Mouse (Mus musculus) gastrocnemius, postnatal 10 days (tissue): Measurements from ENCODE around the gene Camk1g. TPM values are rescaled to one million over a fixed set of nuclear protein-coding genes. Genes with fewer than 3 reads are reported as not detected.

ENCODE experiments used
- DNase-seq: peaks from one replicate; pipeline ENCODE4 v3.0.0; 2021; ENCODE audit warnings: mixed read lengths
- total RNA-seq, 2 experiments: library from RNA; stranded (reverse); gene quantifications; 2 replicates each; pipeline ENCODE4 v1.2.3; 2021

The Camk1g gene
- total RNA-seq, 2 experiments from 2014 or later, result 0.42 to 0.47 TPM

GRCm38 (mm10) chr1:193301216-193302092 lies 68.6 kb downstream of the Camk1g start:
- no peak for DNase-seq

- DNase-seq, result no peak
Observed at GRCm38 (mm10) chr1:193299995-193300394, 70.1 kb downstream of the Camk1g start.

- no peak for DNase-seq
Observed at GRCm38 (mm10) chr1:193298141-193298765, 71.8 kb downstream of the Camk1g start.

Other genes with a start within 250 kb of the Camk1g start
- gene Diexf, start 240.0 kb downstream of the Camk1g start, total RNA-seq, result 10 to 100 TPM in 1 of 2 experiments, 1 to 10 TPM in 1; 9.2 to 12.9 TPM
- 1 to 10 TPM; 2.7 to 2.8 TPM for gene Irf6, start 217.2 kb downstream of the Camk1g start, total RNA-seq
- 1 to 10 TPM; 3.8 to 5.3 TPM for gene A130010J15Rik, start 202.3 kb downstream of the Camk1g start, total RNA-seq
- 10 to 100 TPM; 20.9 to 24.1 TPM for gene Traf3ip3, start 168.6 kb downstream of the Camk1g start, total RNA-seq
- 1 to 10 TPM; 1.2 to 2.0 TPM for gene Lamb3, start 162.6 kb downstream of the Camk1g start, total RNA-seq
- gene Hsd11b1, start 106.2 kb downstream of the Camk1g start, total RNA-seq, result 1 to 10 TPM; 4.0 to 4.3 TPM
- 10 to 100 TPM; 24.8 to 30.4 TPM for gene G0s2, start 97.1 kb downstream of the Camk1g start, total RNA-seq